Mouse (Mus musculus): ENCODE results near the gene Galnt9.
A peak's percentile ranks its signal among the peaks of the same experiment; 100 is the strongest.

Galnt9 gene

GRCm38 (mm10) chr5:110535964-110536363 is 8.2 kb upstream of the Galnt9 start:
- no peak for DNase-seq (ENCODE audit: extremely low spot score)

GRCm38 (mm10) chr5:110540947-110541346 is 3.2 kb upstream of the Galnt9 start:
- no peak for DNase-seq (ENCODE audit: extremely low spot score)

GRCm38 (mm10) chr5:110541456-110541855 is 2.7 kb upstream of the Galnt9 start:
- no peak for DNase-seq (ENCODE audit: extremely low spot score)

GRCm38 (mm10) chr5:110544691-110545069 is 525 bp downstream of the Galnt9 start:
- DNase-seq (ENCODE audit: extremely low spot score), result no peak

GRCm38 (mm10) chr5:110545311-110545710 is 1.2 kb downstream of the Galnt9 start:
- DNase-seq (ENCODE audit: extremely low spot score), result no peak

GRCm38 (mm10) chr5:110546136-110546535 is 2.0 kb downstream of the Galnt9 start:
- DNase-seq (ENCODE audit: extremely low spot score), result no peak

GRCm38 (mm10) chr5:110546726-110547406 is 2.7 kb downstream of the Galnt9 start:
- no peak for DNase-seq (ENCODE audit: extremely low spot score)

- no peak for DNase-seq (ENCODE audit: extremely low spot score)
Observed at GRCm38 (mm10) chr5:110548446-110548845, 4.3 kb downstream of the Galnt9 start.

GRCm38 (mm10) chr5:110550189-110550588 is 6.0 kb downstream of the Galnt9 start:
- DNase-seq (ENCODE audit: extremely low spot score), result no peak

- no peak for DNase-seq (ENCODE audit: extremely low spot score)
Observed at GRCm38 (mm10) chr5:110550841-110551240, 6.7 kb downstream of the Galnt9 start.

- DNase-seq (ENCODE audit: extremely low spot score), result no peak
Observed at GRCm38 (mm10) chr5:110552005-110552404, 7.8 kb downstream of the Galnt9 start.

- DNase-seq (ENCODE audit: extremely low spot score), result no peak
Observed at GRCm38 (mm10) chr5:110553315-110553714, 9.2 kb downstream of the Galnt9 start.

- DNase-seq (ENCODE audit: extremely low spot score), result no peak
Observed at GRCm38 (mm10) chr5:110555198-110555597, 11.0 kb downstream of the Galnt9 start.

GRCm38 (mm10) chr5:110558368-110558767 is 14.2 kb downstream of the Galnt9 start:
- peak; percentile 40 for DNase-seq (ENCODE audit: extremely low spot score)

GRCm38 (mm10) chr5:110559679-110560078 is 15.5 kb downstream of the Galnt9 start:
- no peak for DNase-seq (ENCODE audit: extremely low spot score)

GRCm38 (mm10) chr5:110562741-110563326 is 18.7 kb downstream of the Galnt9 start:
- DNase-seq (ENCODE audit: extremely low spot score), result no peak

GRCm38 (mm10) chr5:110564986-110565644 is 21.0 kb downstream of the Galnt9 start:
- DNase-seq (ENCODE audit: extremely low spot score), result peak; percentile 15

- no peak for DNase-seq (ENCODE audit: extremely low spot score)
Observed at GRCm38 (mm10) chr5:110567547-110567946, 23.4 kb downstream of the Galnt9 start.

GRCm38 (mm10) chr5:110574888-110575287 is 30.7 kb downstream of the Galnt9 start:
- no peak for DNase-seq (ENCODE audit: extremely low spot score)

GRCm38 (mm10) chr5:110579296-110579695 is 35.1 kb downstream of the Galnt9 start:
- DNase-seq (ENCODE audit: extremely low spot score), result no peak

- DNase-seq (ENCODE audit: extremely low spot score), result no peak
Observed at GRCm38 (mm10) chr5:110580569-110581239, 36.5 kb downstream of the Galnt9 start.

Data from embryo, embryonic 9.5 days (tissue).